Mouse (Mus musculus): ENCODE measurements around the gene Abca5.
A peak's percentile ranks its signal among the peaks of the same experiment; 100 is the strongest.

Gene Abca5

DNA sequence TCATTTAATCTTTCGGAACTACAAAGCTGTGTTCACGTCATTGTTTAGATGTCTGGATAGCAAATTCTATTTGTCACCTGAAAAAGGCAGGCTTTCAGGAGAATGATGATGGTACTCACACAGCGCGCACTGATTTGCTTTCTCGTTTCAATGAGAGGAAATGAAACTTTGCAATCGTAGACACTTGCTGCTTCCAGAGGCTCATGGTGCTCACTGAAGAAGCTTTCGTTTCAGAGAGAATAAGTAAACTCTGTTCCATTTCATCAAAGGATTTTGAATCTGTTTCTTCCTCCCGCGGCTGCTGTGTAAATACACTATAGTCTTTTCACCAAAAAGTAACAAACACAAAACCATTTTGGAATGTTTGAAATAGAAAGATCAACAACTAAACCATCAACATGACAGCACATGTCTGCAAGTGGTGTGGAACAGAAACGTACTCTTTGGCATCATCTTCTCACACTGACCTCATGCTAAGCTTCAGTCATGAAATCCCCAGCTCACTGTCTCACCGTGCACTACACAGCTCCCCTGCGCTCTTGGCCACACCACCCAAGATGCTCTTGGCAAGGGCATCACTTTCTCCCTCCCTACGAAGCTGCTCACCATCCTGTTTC lies 39.5 kb downstream of the Abca5 start:
- no peak for DNase-seq

DNA sequence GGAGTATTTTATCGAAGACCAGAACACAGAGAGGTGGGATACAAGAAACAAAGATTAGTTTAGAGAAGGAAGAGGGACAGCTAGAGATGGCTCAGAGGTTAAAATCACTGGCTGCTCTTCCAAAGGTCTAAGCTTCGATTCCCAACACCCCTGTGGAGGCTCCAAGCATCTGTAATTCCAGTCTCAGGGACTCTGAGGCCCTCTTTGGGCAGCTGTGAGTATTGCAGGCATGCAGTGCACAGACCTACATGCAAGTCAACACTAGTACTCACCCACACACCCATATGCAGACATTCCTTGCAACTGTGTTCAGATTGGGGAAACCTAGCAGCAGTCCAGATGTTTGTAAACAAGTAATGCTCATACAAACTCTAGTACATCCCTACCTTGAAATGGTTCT lies 46.9 kb downstream of the Abca5 start:
- no peak for DNase-seq

- DNase-seq, result no peak
Observed at GRCm38 (mm10) chr11:110288423-110288822, 49.1 kb downstream of the Abca5 start.

- DNase-seq, result peak; percentile 52
Observed at GRCm38 (mm10) chr11:110287694-110288093, 49.8 kb downstream of the Abca5 start.

- no peak for DNase-seq
Observed at GRCm38 (mm10) chr11:110286331-110286730, 51.2 kb downstream of the Abca5 start.

DNA sequence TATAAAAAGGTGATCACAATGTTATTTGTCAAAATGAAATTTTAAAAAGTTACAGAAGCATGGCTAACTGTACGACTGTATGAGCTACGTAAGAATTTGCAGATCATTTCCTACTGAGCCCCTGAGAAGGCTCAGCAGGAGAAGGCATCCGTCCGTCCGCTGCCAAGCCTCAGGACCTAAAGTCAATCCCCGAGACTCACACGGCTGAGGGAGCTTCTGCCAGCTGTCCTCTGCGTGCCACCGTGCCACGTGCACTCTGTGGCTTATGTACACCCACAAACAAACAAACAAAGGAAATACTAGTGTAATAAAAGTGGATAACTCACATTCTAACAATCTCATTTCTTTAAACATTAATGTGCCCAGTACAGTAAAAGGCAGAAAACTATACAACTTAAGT lies 52.7 kb downstream of the Abca5 start:
- DNase-seq, result no peak

- no peak for DNase-seq
Observed at GRCm38 (mm10) chr11:110284185-110284787, 53.2 kb downstream of the Abca5 start.

GRCm38 (mm10) chr11:110274794-110275193 lies 62.7 kb downstream of the Abca5 start:
- DNase-seq, result no peak

DNA sequence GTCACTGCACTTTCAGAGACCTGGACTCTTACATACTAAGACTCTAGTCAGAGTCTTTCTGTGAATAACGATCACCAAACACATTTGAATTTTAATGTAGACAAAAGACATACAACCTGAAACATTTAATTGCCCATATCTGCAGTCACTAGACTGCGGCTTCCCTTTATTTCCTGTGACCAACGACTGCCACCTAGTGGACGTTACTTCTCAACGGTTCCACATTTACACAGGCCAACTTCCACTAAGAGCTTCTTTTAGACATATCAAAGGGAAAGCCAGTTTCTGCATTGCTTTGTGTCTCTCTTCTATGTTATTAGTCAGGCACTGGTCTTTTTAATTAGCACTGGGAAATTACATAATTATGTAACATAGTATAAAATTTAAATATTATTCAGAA lies 65.8 kb downstream of the Abca5 start:
- DNase-seq, result peak; percentile 26

DNA sequence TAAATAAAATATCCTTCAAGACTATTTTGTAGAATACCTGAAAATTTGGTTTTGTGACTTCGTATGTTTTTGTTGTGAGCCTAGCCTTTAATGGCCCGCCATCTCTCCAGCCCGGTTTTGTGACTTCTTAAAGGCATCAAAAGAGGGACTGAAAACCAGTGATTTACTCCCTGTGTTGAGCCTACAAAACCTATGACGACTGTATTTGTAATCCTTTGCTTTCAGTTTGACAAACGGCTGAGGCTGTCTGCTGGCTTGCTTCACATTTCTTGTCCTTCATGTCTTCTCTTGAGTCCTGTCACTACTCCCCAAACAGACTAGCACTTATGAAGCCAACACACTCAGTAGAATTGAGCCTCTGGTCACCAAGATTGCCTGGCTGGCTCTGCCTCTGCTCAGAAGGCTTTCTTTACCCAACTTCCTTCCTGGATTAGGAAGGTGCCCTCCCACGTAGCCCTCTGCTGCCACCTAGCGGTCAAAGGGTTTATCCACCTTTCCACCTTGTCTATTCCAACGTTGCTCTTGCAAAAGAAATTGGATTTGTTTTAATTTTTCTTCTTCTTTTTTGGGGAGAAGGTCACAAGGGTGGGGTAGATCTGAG lies 69.2 kb downstream of the Abca5 start:
- DNase-seq, result peak; percentile 67

- DNase-seq, result no peak
Observed at GRCm38 (mm10) chr11:110267232-110267631, 70.3 kb downstream of the Abca5 start.

DNA sequence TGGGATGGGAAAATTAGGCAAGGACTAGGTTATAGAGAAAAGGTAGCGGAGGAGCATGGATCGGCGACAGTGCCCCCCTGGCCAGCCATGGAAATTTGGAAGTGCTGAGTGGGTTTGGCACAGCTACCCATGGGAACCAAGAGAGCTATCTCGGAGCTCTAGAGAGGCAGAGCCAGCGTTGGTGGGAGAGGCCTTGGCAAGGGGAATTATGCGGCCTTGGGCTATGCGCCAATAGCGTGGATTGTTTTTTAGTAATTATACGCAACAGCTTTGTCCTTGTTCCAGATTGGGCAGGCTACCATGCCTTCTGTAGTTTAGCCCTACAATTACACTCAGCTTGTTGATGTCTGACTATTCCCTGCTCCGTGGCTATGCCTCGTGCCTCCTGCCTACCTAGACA lies 70.8 kb downstream of the Abca5 start:
- no peak for DNase-seq

- DNase-seq, result no peak
Observed at GRCm38 (mm10) chr11:110261867-110262266, 75.6 kb downstream of the Abca5 start.

- no peak for DNase-seq
Observed at GRCm38 (mm10) chr11:110257911-110258310, 79.6 kb downstream of the Abca5 start.

DNA sequence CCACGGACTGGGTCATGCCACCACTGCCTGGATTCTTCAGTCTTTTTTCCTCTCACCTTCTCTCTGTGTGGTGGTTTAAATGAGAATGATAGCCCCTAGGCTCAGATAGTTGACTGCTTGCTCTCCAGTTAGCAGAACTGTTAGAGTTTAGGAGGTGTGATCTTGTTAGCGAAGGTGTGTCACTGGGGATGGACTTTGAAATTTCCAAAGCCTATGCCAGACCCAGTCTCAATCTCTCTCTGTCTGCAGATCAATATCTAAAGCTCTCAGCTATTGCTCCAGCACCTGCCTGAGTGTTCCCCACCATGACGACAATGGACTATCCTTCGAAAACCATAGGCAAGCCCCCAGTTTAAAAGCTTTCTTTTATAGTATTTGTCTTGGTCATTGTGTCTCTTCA lies 80.5 kb downstream of the Abca5 start:
- no peak for DNase-seq

DNA sequence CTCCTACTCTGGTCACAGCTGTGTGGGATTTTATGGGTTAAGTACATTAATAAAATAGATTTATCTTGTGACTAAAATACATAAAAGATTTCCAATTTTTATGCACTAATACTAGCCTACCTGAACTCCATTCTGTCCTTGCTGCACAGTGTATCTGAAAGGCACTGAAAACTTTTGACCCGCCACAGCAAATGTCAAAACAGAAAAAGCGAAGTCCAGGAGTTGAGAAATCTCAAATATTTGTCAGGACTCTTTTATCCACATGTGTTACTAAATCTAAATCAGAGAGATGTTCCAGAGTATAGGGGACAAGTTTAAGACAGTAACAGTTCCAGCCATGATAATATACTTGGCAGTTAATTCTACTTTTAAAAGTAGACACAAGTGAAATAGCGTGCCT lies 85.3 kb downstream of the Abca5 start:
- no peak for DNase-seq

GRCm38 (mm10) chr11:110251534-110251933 lies 86.0 kb downstream of the Abca5 start, which contains the start of gene Abca6:
Abca6 (minus strand) TSS chr11:110251776.
- no peak for DNase-seq

- no peak for DNase-seq
Observed at GRCm38 (mm10) chr11:110244730-110245129, 92.8 kb downstream of the Abca5 start.

DNA sequence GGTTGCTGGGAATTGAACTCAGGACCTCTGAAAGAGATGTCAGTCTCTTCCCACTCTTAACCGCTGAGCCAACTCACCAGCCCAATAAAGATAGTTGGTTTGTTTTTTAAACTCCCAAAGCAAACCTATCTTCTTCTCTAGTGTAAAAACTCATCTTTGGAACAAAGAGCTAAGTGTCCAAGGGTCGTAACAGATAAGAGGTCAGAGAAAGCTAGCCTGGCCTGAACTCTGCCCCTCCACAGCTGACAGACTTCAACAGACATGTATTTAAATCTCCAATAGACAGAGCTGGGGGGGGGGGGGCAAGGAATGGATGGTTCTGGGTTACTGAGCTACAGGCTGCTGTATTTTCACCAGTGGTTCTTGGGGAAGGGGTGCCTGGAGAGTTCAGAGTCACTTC lies 100.0 kb downstream of the Abca5 start:
- DNase-seq, result no peak

DNA sequence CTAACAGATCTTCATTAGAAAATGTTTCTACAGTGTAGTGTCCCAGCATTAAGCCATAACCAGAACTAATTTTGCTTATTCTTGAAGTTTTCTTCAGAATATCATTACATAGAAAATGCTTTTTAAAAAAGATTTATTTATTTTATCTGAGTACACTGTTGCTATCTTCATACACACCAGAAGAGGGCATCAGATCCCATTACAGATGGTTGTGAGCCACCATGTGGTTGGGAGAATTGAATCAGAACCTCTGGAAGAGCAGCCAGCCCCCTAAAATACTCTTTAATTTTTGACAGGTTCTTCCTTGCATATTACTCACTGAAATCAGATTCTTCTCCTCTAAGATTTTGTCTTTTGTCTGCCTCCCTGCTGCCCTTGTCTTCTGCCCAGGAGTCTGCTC lies 104.5 kb downstream of the Abca5 start:
- no peak for DNase-seq

Measured in cerebellum, adult 11 months (tissue).